Mouse (Mus musculus): Measurements from ENCODE around the gene Pla2g2f.

The Pla2g2f gene

DNA sequence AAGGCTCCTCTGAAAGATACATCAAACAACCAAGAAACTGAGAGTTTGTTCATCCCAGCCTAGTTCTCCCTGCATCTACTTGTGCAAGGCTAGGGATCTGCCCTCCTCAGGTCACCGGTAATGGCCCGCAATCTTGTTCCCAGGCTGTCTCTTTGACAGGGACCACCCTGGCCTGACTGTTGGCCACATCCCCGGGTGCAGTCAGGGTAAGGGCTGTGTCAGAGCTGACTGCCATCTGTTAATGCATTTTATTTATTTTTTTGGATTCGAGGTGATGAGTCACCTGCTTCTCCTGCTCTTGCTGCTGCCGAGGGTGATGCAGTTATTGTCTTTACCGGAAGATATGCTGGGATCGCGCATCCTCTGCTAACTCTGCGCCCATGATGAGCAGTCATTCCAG lies 40.7 kb downstream of the Pla2g2f start:
- no peak for DNase-seq (ENCODE audit: low spot score in 2 of 2)

DNA sequence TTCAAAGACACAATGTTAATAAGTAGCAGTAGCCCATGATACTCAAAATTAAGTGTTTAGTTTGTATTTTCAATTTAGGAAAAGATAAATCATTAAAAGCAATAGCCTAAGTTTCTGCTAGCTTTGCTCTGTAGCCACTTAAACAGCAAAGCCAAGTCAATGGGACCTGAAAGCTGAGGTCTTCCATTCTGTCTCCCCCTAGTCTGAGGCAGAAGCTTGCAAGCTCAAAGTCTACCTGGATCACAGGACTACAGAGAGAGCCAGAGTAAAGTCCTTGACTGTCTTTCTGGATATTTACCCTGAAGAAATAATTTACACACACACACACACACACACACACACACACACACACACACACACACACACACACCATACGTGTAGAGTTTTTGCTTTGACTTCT lies 43.2 kb downstream of the Pla2g2f start:
- no peak for DNase-seq (ENCODE audit: low spot score in 2 of 2)

DNA sequence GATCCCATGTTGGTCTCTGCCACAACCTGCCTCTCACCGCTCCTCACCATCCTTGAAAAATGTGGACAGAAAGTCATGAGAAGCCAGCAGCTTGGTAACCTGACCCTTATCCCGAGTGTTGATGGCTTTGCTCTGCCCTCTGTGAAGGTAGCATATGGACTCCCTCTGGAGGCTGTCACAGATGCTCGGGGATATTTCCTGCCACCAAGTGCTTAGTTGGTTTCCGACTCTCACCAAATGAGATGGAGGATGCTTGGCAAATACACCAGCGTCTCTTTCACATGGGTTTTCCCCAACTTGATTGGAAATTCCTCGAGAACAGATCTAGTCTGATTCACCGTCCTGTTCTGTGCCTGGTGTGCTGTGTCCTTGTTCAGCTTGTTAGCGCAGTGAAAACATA lies 44.8 kb downstream of the Pla2g2f start:
- no peak for DNase-seq (ENCODE audit: low spot score in 2 of 2)

DNA sequence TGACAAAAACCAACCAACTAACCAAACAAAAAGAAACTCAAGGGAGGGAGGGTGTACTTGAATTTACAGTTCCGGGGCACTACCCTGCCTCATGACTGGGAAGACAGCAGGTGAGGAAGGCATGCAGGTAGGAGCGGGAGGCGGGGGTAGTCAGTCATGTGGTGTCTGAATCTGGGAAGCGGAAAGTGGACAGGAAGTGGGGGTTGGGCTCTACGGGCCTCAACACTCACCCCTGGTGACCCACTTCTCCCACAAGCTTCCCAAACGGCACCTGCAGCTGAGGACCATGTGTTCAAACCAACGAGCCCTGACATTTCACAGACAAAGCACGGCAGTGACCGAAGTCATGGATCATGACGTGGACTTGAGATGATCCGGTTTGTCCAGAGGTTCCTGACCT lies 45.3 kb downstream of the Pla2g2f start:
- no peak for DNase-seq (ENCODE audit: low spot score in 2 of 2)

DNA sequence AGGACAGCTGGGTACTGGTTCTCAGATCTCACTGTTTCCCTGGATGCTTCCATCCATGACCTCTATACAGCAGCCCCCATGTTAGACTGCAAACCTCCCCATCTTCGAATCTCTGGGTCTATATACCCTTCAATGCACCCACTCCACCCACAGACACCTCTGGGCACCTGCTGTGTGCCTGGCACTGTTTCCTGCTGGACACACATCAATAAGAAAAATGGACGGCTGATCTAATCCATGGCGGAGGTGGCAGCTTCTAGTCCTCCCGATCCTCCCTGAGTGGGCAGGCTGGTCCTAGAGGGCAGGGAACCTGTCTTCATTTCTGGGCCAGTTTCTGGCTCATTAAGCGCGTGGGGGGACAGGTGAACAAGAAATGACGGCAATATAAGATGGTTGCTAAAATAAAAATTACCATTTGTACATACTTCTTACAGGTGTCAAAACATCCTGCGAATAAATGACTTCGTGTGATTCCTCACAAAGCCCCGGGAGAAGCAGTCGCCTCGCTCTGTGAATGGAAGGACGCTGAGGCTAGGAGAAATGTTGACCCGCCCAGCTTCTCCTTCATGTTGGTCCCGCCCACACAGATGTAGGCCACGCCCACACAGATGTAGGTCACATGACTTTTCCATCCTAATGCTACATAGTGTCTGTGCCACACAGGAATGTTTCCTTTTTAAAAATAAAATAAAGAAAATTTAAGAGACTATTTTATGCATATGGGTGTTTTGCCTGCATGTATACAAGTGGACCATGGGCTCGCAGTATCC lies 46.2 kb downstream of the Pla2g2f start:
- DNase-seq (ENCODE audit: low spot score in 2 of 2), result no peak

DNA sequence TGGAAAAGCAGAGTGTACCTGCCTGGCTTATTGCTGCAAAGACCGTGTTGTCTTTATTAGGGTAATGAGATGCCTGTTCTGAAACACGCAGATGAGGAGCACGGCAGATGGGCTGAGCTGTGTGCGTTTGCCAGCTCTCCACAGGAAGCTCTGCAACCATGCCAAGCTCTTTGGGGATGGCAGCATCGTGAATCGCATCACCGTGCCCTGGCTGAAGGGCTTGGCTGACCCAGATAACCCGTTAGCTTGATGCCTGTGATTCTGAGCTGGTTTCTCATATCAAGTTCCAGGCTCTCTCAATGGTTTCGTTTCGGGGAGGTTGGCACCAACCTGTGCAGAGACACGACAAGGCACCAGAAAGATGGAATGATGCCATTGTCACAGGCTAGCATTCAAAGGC lies 46.8 kb downstream of the Pla2g2f start:
- DNase-seq (ENCODE audit: low spot score in 2 of 2), result no peak

DNA sequence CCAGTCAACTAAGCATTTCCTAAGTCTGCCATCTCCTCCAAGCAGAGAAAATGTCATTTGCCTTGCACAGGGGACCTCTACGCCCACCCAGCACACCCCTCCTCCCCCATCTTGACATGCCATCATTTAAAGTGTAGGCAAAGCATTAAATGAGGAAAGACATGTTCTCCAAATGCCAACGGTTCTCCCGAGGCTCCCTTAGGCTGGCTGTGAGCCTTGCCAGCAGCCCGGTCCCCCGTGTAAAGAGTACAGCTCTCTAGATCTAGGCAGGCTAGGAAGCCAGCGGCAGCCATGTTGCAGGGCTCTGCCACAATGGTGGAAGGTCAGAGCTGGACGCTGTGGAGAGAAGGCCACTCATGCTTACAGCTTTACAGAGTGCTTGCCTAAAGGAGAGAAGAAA lies 47.5 kb downstream of the Pla2g2f start:
- DNase-seq (ENCODE audit: low spot score in 2 of 2), result no peak

DNA sequence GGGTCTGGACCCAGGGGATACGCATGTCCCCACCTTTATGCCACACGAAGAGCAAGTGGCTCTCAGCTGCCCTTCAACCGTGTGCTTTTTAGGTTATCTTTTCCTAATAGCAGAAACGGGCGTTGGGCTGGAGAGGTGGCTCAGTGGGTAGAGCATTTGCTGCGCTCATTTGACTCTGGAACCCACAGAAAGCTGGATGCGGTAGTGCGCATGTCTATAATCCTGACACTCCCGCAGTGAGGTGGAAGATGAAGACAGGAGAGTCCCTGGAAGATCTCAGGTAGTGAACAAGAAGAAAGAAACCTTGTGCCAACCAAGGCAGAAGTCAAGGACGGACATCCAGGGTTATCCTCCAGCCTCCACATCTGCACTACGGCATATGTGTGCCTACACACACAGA lies 48.2 kb downstream of the Pla2g2f start:
- no peak for DNase-seq (ENCODE audit: low spot score in 2 of 2)

DNA sequence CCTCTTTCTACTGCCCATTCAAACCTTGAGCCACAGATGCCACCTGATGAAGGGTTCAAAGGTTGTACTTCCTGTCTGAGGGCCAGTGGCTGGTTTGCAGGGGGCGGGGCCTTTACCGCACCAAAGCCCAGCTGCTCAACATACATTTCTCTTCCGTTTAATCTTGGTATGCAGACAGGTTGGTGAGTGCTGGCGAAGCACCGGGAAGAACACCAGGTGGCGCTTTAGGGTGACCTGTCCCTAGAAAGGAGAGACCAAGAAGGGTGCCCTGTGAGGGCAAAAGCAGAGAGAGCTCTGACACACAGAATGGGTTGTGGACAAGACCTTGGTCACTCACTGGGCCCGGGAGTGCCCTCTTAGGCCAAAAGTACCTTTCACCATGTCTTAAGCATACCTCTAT lies 48.8 kb downstream of the Pla2g2f start:
- no peak for DNase-seq (ENCODE audit: low spot score in 2 of 2)

DNA sequence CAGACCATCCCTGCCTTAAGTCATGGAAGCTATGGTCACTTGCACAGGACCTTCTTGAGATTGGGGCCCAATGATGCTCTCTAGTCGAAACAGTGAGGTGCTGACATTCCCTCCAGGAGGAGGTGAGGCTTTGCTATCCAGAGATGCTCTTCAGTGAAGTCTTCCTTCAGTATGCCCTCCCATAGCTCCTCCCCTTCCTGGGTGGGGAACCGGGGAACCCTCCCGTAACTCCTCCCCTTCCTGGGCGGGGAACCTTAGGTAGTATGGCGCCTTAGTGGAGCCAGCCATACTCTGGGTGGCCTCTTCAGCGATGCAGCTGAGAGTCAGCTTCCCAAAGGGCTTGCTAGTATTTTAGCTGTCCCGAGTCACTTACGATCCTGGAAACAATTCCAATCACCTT lies 50.8 kb downstream of the Pla2g2f start:
- DNase-seq (ENCODE audit: low spot score in 2 of 2), result no peak

DNA sequence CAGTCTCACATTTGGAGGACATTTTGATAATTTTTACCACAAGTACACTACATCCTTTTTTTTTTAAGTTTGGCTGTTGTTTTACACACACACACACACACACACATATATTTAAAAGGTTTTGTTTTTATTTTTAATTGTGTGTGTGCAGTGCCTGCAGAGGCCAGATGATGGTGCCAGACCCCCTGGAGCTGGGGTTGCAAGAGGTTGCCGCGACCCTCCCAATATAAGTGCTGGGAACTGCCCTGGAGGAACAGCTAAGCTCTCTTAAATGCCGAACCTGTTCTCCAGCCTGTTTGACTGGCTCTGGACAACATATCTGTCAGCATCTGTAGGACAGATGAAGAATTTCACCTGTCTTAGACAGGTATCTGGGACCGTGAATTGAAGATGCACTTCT lies 53.3 kb downstream of the Pla2g2f start:
- DNase-seq (ENCODE audit: low spot score in 2 of 2), result no peak

DNA sequence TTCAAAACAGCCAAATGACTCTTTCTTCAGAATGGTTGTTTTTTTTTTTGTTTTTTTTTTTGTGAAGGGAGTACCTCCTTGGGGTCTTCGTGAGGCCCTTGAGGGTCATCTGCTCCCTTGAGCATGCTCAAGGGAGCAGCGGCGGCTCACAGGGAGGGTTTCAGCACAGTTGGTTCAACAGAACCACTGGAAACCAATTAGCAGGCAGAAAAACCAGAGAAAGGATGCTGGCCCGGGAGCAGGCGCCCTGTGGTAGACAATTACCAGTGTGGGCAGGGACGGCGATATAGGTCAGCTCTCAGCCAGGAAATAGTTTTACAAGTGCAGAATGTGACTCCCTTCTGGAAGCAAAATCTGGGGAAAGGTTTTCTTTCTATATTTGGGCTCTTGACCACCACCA lies 53.8 kb downstream of the Pla2g2f start:
- DNase-seq (ENCODE audit: low spot score in 2 of 2), result no peak

DNA sequence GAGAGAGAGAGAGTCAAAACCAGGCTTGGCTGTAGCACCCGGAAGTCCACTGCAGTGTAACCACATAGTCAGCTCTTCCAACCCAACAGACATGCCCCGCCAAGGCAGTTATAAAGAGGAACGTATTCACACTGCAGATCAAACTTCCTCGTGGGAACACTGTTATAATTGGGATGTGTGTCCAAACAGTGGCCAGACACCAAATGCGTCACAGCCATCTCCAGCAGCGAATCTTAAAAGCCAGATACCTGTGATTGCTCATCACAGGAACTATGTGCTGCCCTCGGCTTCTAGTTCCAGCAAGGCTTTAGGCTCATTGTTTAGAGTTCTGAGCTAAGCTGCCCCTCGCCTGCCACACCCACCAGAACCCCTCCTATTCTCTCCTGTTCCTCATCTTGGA lies 54.9 kb downstream of the Pla2g2f start:
- no peak for DNase-seq (ENCODE audit: low spot score in 2 of 2)

DNA sequence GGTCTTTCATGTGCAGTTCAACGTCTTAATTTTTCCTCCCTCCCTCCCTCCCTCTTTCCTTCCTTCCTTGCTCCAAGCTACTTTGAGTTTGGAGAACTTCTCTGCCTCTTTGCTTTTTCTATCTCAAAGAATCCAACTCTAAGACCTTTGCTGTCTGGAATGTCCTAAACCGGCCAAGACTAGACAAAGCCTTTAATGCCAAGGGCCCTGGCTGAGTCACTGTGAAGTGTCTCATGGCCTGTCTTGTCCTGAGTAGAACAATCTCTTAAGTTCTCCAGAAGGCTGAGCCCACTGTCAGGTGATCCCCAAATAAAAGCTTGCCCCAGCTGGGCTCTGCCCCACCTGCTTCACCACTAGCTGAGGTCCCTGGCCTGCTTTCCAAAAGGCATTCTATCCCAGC lies 55.4 kb downstream of the Pla2g2f start:
- no peak for DNase-seq (ENCODE audit: low spot score in 2 of 2)

DNA sequence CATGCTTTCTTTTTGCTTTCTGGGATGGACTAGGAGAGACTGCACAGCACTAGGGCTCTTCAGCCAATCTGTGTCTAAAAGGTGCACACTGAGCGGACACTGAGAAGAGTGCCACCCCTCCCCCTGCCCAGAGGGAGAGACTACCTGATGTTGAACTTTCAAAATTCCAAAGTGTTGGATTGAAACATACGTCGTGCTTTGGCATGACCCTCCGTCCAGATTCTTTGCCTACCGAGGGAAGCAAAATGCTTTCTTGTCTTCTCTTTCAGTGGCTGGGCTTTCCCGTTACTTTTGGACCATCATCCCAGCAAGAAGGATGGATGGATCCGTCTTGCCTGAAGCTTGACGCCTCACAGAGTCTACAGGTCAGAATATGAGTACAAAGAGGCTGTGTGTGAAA lies 56.3 kb downstream of the Pla2g2f start:
- DNase-seq (ENCODE audit: low spot score in 2 of 2), result no peak

Data from left cerebral cortex, adult 9 months (tissue).